Mouse (Mus musculus) lung, postnatal 0 days (tissue): ENCODE data around the gene Rgs10. TPM values are rescaled to one million over a fixed set of nuclear protein-coding genes. Genes with fewer than 3 reads are reported as not detected.
A peak's percentile ranks its signal among the peaks of the same experiment; 100 is the strongest.

Source experiments
- ATAC-seq: fragments of 200-750 bp; cut with Nextera tagmentation; 2 replicates; pipeline ENCODE4 v1.8.0; 2017; ENCODE audit warnings: moderate library complexity
- DNase-seq: peaks from one replicate; pipeline ENCODE4 v3.0.0-alpha.2; 2016; ENCODE audit warnings: low spot score
- H3K27ac ChIP-seq: fragments of 300-500 bp; sonication (generic); 2 replicates; pipeline ENCODE4 v1.5.1; 2014; ENCODE audit warnings: antibody characterized with exemption, mild to moderate bottlenecking, low read length, mixed read lengths
- H3K27me3 ChIP-seq: fragments of 300-500 bp; sonication (generic); replicated peaks from 2 replicates; pipeline ENCODE4 v1.6.1; 2014; ENCODE audit warnings: low read length, mixed read lengths; ENCODE audit not compliant: insufficient read depth
- H3K36me3 ChIP-seq: fragments of 300-500 bp; sonication (generic); 2 replicates; pipeline ENCODE4 v1.6.1; 2014; ENCODE audit warnings: low read length, mixed read lengths; ENCODE audit not compliant: insufficient read depth
- H3K4me1 ChIP-seq: fragments of 300-500 bp; sonication (generic); 2 replicates; pipeline ENCODE4 v1.6.1; 2014; ENCODE audit warnings: antibody characterized with exemption, low read depth, low read length, mixed read lengths; ENCODE audit not compliant: insufficient read depth
- H3K4me2 ChIP-seq: fragments of 300-500 bp; sonication (generic); replicated peaks from 2 replicates; pipeline ENCODE4 v1.6.1; 2014; ENCODE audit warnings: low read depth, mild to moderate bottlenecking, low read length, moderate library complexity, mixed read lengths
- H3K4me3 ChIP-seq: fragments of 300-500 bp; sonication (generic); 2 replicates; pipeline ENCODE4 v1.5.1; 2014; ENCODE audit warnings: low read depth, low read length
- H3K9ac ChIP-seq: fragments of 300-500 bp; sonication (generic); replicated peaks from 2 replicates; pipeline ENCODE4 v1.6.1; 2014; ENCODE audit warnings: low read depth, mild to moderate bottlenecking
- H3K9me3 ChIP-seq: fragments of 300-500 bp; sonication (generic); 2 replicates; pipeline ENCODE4 v1.6.1; 2016; ENCODE audit warnings: low read length, mixed read lengths
- CTCF ChIP-seq: IDR thresholded peaks from 2 replicates; pipeline ENCODE4 v1.5.1; 2016; ENCODE audit warnings: antibody characterized with exemption, mild to moderate bottlenecking
- EP300 ChIP-seq: IDR thresholded peaks from 2 replicates; pipeline ENCODE4 v1.6.1; 2016; ENCODE audit warnings: antibody characterized with exemption, mild to moderate bottlenecking, control low read depth
- WGBS: fragments of 180-500 bp; shearing (Covaris S2); extraction: QIAGEN DNeasy Blood & Tissue Kit; methylation state at CpG from one replicate; pipeline ENCODE4 v1.1.7; 2014; 5-methylcytosine and 5-hydroxymethylcytosine counted together
- polyA plus RNA-seq: library from polyadenylated mRNA; unstranded; fragments of >200 nt; fragmentation: Nextera tagmentation; extraction: Ambion mirVana; gene quantifications from 2 replicates; pipeline ENCODE4 v1.2.1, GENCODE M21; 2015

The Rgs10 gene
- polyA plus RNA-seq, 1 experiment from 2014 or later: 43.1 TPM

GRCm38 (mm10) chr7:128382527-128382860, 36.1 kb downstream of the Rgs10 start:
- Histone ChIP-seq H3K36me3 (no peaks in the 10 kb centered on the region), H3K4me1 (peaks cover 3% of the 10 kb centered on the region; the same call in 1 of the 2 replicates), H3K9ac (no peak overlapping the region), H3K9me3 (no peaks in the 10 kb centered on the region), H3K4me3 (no peak overlapping the region), H3K4me2 (no peak overlapping the region), H3K27ac (no peak overlapping the region), H3K27me3 (no peaks in the 10 kb centered on the region)
- TF ChIP-seq CTCF: no peak
- TF ChIP-seq EP300: no peak
- ATAC-seq: no peak; the same call in 1 of the 2 replicates
- 76% methylated on average over 6 of the region's 6 CpGs for WGBS
- DNase-seq: no peak

GRCm38 (mm10) chr7:128381811-128382526, 36.6 kb downstream of the Rgs10 start:
- Histone ChIP-seq H3K4me3 (no peak overlapping the region), H3K9me3 (no peaks in the 10 kb centered on the region), H3K27me3 (no peaks in the 10 kb centered on the region), H3K9ac (no peak overlapping the region), H3K4me2 (no peak overlapping the region), H3K27ac (no peak overlapping the region), H3K36me3 (no peaks in the 10 kb centered on the region), H3K4me1 (peaks cover 3% of the 10 kb centered on the region; the same call in 1 of the 2 replicates)
- WGBS: 63% methylated on average over 14 of the region's 14 CpGs
- ATAC-seq: 0 out of 2 replicates have a peak, but pooled peaks have one; percentile 46
- TF ChIP-seq CTCF (no peak), EP300 (no peak)
- DNase-seq: no peak

- WGBS: 81% methylated on average over 2 of the region's 2 CpGs
- no peaks in the 10 kb centered on the region for H3K9me3 ChIP-seq
- no peak for TF ChIP-seq EP300
- no peak for TF ChIP-seq CTCF
- no peaks in the 10 kb centered on the region for H3K27me3 ChIP-seq
- no peak overlapping the region for H3K4me2 ChIP-seq
- ATAC-seq (no peak), DNase-seq (no peak)
- no peak overlapping the region for H3K4me3 ChIP-seq
- H3K27ac ChIP-seq: no peak overlapping the region
- H3K36me3 ChIP-seq: no peaks in the 10 kb centered on the region
- no peak overlapping the region for H3K9ac ChIP-seq
- H3K4me1 ChIP-seq: peaks cover 3% of the 10 kb centered on the region; the same call in 1 of the 2 replicates
Observed at GRCm38 (mm10) chr7:128381001-128381400, 37.6 kb downstream of the Rgs10 start.

- Histone ChIP-seq H3K4me2 (peak overlapping the region; percentile 8), H3K9me3 (no peaks in the 10 kb centered on the region), H3K9ac (no peak overlapping the region), H3K27ac (no peak overlapping the region), H3K4me3 (no peak overlapping the region), H3K36me3 (no peaks in the 10 kb centered on the region), H3K4me1 (peaks cover 3% of the 10 kb centered on the region; the same call in 1 of the 2 replicates), H3K27me3 (no peaks in the 10 kb centered on the region)
- no peak for ATAC-seq
- 38% methylated on average over 16 of the region's 16 CpGs for WGBS
- TF ChIP-seq EP300 (no peak), CTCF (no peak)
- DNase-seq: peak; percentile 36
Observed at GRCm38 (mm10) chr7:128379162-128379805, 39.3 kb downstream of the Rgs10 start.

GRCm38 (mm10) chr7:128376206-128376701, 42.3 kb downstream of the Rgs10 start:
- Histone ChIP-seq H3K27me3 (no peaks in the 10 kb centered on the region), H3K9me3 (no peaks in the 10 kb centered on the region), H3K4me3 (no peak overlapping the region), H3K36me3 (no peaks in the 10 kb centered on the region), H3K4me1 (peaks cover 3% of the 10 kb centered on the region; the same call in 1 of the 2 replicates), H3K27ac (peak overlapping the region; percentile 54), H3K4me2 (no peak overlapping the region), H3K9ac (no peak overlapping the region)
- WGBS: 54% methylated on average over 11 of the region's 11 CpGs
- DNase-seq (peak; percentile 72), ATAC-seq (peak; percentile 88)
- TF ChIP-seq CTCF (no peak), EP300 (peak; percentile 74; the same call in 1 of the 2 replicates)

GRCm38 (mm10) chr7:128374156-128374555, 44.4 kb downstream of the Rgs10 start:
- Histone ChIP-seq H3K4me3 (no peak overlapping the region), H3K9ac (no peak overlapping the region), H3K4me1 (no peaks in the 10 kb centered on the region), H3K27me3 (no peaks in the 10 kb centered on the region), H3K36me3 (no peaks in the 10 kb centered on the region), H3K9me3 (no peaks in the 10 kb centered on the region), H3K4me2 (no peak overlapping the region), H3K27ac (no peak overlapping the region)
- TF ChIP-seq EP300: no peak
- TF ChIP-seq CTCF: no peak
- WGBS: 93% methylated on average over 11 of the region's 11 CpGs
- DNase-seq (no peak), ATAC-seq (no peak)
